Mouse (Mus musculus) cortical plate, adult 2 months (tissue): Measurements from ENCODE around the gene Rgs14.

Source experiments
- CTCF ChIP-seq: fragments of 200-500 bp; IDR thresholded peaks from 2 replicates; pipeline ENCODE4 v1.5.1; 2011; ENCODE audit warnings: mild to moderate bottlenecking, control low read depth, low read length; ENCODE audit not compliant: insufficient read depth; ENCODE audit errors: extremely low read depth
- POLR2A ChIP-seq: fragments of 200-500 bp; IDR thresholded peaks from 2 replicates; pipeline ENCODE4 v1.6.1; 2011; ENCODE audit warnings: mild to moderate bottlenecking, low read length, control low read depth; ENCODE audit not compliant: insufficient read depth; ENCODE audit errors: extremely low read depth

GRCm38 (mm10) chr13:55381790-55382189 is 12.3 kb downstream of the Rgs14 start:
- TF ChIP-seq CTCF: no peak
- no peak for TF ChIP-seq POLR2A
